Mouse (Mus musculus): ENCODE measurements at regions not wholly inside any gene's neighbourhood (a gene's known extent, or its start where the extent isn't known, plus 50 kb on each side); places are given as distances from the start of the nearest gene placed in this dataset.

- Histone ChIP-seq H3K9me3 (replicated peaks; ENCODE audit: low read length) (peaks cover 56% of the 10 kb centered on the region), H3K79me2 (replicated peaks; ENCODE audit: control insufficient read depth, extremely low read depth, insufficient read depth, poor library complexity, severe bottlenecking) (no peaks in the 10 kb centered on the region), H3K27me3 (replicated peaks) (no peaks in the 10 kb centered on the region), H3K27ac (ENCODE audit: insufficient read depth, low read depth) (no peak overlapping the region), H3K4me3 (replicated peaks in 1 of 3; ENCODE audit: low read depth in 2 of 3, low read length in 2 of 3, poor library complexity in 1 of 3) (no peak overlapping the region), H3K36me3 (replicated peaks in 1 of 2; ENCODE audit: control insufficient read depth in 1 of 2, insufficient read depth in 1 of 2, low read length in 1 of 2) (no peaks in the 10 kb centered on the region), H3K9ac (ENCODE audit: insufficient read depth, low read depth) (no peak overlapping the region), H3K4me2 (ENCODE audit: insufficient read depth, low read depth, poor library complexity, severe bottlenecking) (no peak overlapping the region), H3K4me1 (ENCODE audit: control insufficient read depth in 1 of 2, insufficient read depth in 2 of 2) (no peaks in the 10 kb centered on the region)
- no peak for DNase-seq (ENCODE audit: extremely low read depth)
- dilution Hi-C loops (cut with MboI; ENCODE audit: extremely low pct_ligation_motif_present, extremely low pct_unique_long_range_greater_than_20kb, low sequenced_read_pairs) (no loop called here), in situ Hi-C loops (cut with MboI; ENCODE audit: low pct_ligation_motif_present, low pct_unique_long_range_greater_than_20kb, low sequenced_read_pairs) (no loop called here)
- no peak for TF ChIP-seq ZC3H11A (IDR thresholded peaks at IDR 0.05; ENCODE audit: low read depth, low read length)
- no peak for TF ChIP-seq JUN (IDR thresholded peaks at IDR 0.05; ENCODE audit: insufficient read depth, low read depth, low read length)
- TF ChIP-seq USF1 (IDR thresholded peaks at IDR 0.05; ENCODE audit: low read depth, low read length), result no peak
These were observed 3775.8 kb upstream of the Gm7489 start for GRCm38 (mm10) chr15:50108913-50109312.

GRCm38 (mm10) chr15:50153863-50154262 lies 3730.8 kb upstream of the Gm7489 start:
- no peak overlapping the region for H3K27ac ChIP-seq (ENCODE audit: insufficient read depth, low read depth)
- in situ Hi-C loops (cut with MboI; ENCODE audit: low pct_ligation_motif_present, low pct_unique_long_range_greater_than_20kb, low sequenced_read_pairs) (no loop called here), dilution Hi-C loops (cut with MboI; ENCODE audit: extremely low pct_ligation_motif_present, extremely low pct_unique_long_range_greater_than_20kb, low sequenced_read_pairs) (no loop called here)
- no peak overlapping the region for H3K9ac ChIP-seq (ENCODE audit: insufficient read depth, low read depth)
- no peaks in the 10 kb centered on the region for H3K4me1 ChIP-seq (ENCODE audit: control insufficient read depth in 1 of 2, insufficient read depth in 2 of 2)
- no peak for DNase-seq (ENCODE audit: extremely low read depth)
- no peaks in the 10 kb centered on the region for H3K27me3 ChIP-seq (replicated peaks)
- H3K79me2 ChIP-seq (replicated peaks; ENCODE audit: control insufficient read depth, extremely low read depth, insufficient read depth, poor library complexity, severe bottlenecking), result no peaks in the 10 kb centered on the region
- H3K9me3 ChIP-seq (replicated peaks; ENCODE audit: low read length), result peaks cover 35% of the 10 kb centered on the region
- TF ChIP-seq CTCF (conservative IDR thresholded peaks at IDR 0.05 in 1 of 2, IDR thresholded peaks at IDR 0.05 in 1 of 2; ENCODE audit: low read depth in 2 of 2, low read length in 2 of 2) (no peak), ZC3H11A (IDR thresholded peaks at IDR 0.05; ENCODE audit: low read depth, low read length) (no peak), HCFC1 (IDR thresholded peaks at IDR 0.05; ENCODE audit: low read depth, low read length) (no peak), RAD21 (IDR thresholded peaks at IDR 0.05; ENCODE audit: low read depth, low read length) (no peak), ZMIZ1 (IDR thresholded peaks at IDR 0.05; ENCODE audit: low read depth, low read length) (no peak), JUN (IDR thresholded peaks at IDR 0.05; ENCODE audit: insufficient read depth, low read depth, low read length) (no peak), SMC3 (IDR thresholded peaks at IDR 0.05; ENCODE audit: low read depth, low read length) (no peak), CHD1 (IDR thresholded peaks at IDR 0.05; ENCODE audit: low read depth, low read length) (no peak)
- H3K4me3 ChIP-seq (replicated peaks in 1 of 3; ENCODE audit: low read depth in 2 of 3, low read length in 2 of 3, poor library complexity in 1 of 3), result no peak overlapping the region
- no peak overlapping the region for H3K4me2 ChIP-seq (ENCODE audit: insufficient read depth, low read depth, poor library complexity, severe bottlenecking)
- H3K36me3 ChIP-seq (replicated peaks in 1 of 2; ENCODE audit: control insufficient read depth in 1 of 2, insufficient read depth in 1 of 2, low read length in 1 of 2), result no peaks in the 10 kb centered on the region

- H3K4me3 ChIP-seq (replicated peaks in 1 of 3; ENCODE audit: low read depth in 2 of 3, low read length in 2 of 3, poor library complexity in 1 of 3), result no peak overlapping the region
- in situ Hi-C loops (cut with MboI; ENCODE audit: low pct_ligation_motif_present, low pct_unique_long_range_greater_than_20kb, low sequenced_read_pairs), result no loop called here
- TF ChIP-seq CTCF (conservative IDR thresholded peaks at IDR 0.05 in 1 of 2, IDR thresholded peaks at IDR 0.05 in 1 of 2; ENCODE audit: low read depth in 2 of 2, low read length in 2 of 2) (no peak), TCF12 (IDR thresholded peaks at IDR 0.05; ENCODE audit: low read depth, low read length) (no peak), ZC3H11A (IDR thresholded peaks at IDR 0.05; ENCODE audit: low read depth, low read length) (no peak), ETS1 (conservative IDR thresholded peaks at IDR 0.05; ENCODE audit: low read depth, low read length) (no peak), ZNF384 (IDR thresholded peaks at IDR 0.05; ENCODE audit: low read depth, low read length) (no peak)
- H3K36me3 ChIP-seq (replicated peaks in 1 of 2; ENCODE audit: control insufficient read depth in 1 of 2, insufficient read depth in 1 of 2, low read length in 1 of 2), result no peaks in the 10 kb centered on the region
- no peaks in the 10 kb centered on the region for H3K79me2 ChIP-seq (replicated peaks; ENCODE audit: control insufficient read depth, extremely low read depth, insufficient read depth, poor library complexity, severe bottlenecking)
- no peaks in the 10 kb centered on the region for H3K4me1 ChIP-seq (ENCODE audit: control insufficient read depth in 1 of 2, insufficient read depth in 2 of 2)
- H3K27me3 ChIP-seq (replicated peaks), result no peaks in the 10 kb centered on the region
- H3K4me2 ChIP-seq (ENCODE audit: insufficient read depth, low read depth, poor library complexity, severe bottlenecking), result no peak overlapping the region
- DNase-seq (ENCODE audit: extremely low read depth), result no peak
- dilution Hi-C loops (cut with MboI; ENCODE audit: extremely low pct_ligation_motif_present, extremely low pct_unique_long_range_greater_than_20kb, low sequenced_read_pairs), result no loop called here
- H3K9me3 ChIP-seq (replicated peaks; ENCODE audit: low read length), result peaks cover 32% of the 10 kb centered on the region
- no peak overlapping the region for H3K9ac ChIP-seq (ENCODE audit: insufficient read depth, low read depth)
- H3K27ac ChIP-seq (ENCODE audit: insufficient read depth, low read depth), result no peak overlapping the region
These were observed 3712.4 kb upstream of the Gm7489 start for GRCm38 (mm10) chr15:50172276-50172772.
